ENCODE assay signal across 12 mouse cellular contexts in genomic region chr17:14944551-14944950, GRCm38 (mm10). TPM values are rescaled to one million over a fixed set of nuclear protein-coding genes. Genes with fewer than 3 reads are reported as not detected.
DNase-seq lines count a peak whose midpoint lies in the region; ATAC-seq lines count a peak whose summit lies in the region.
"Had no signal": no experiment of that assay in that cellular context is flagged by ENCODE, and none has a peak within 500 bp of the region (broad histone marks: within the 10 kb centered on the region; RNA-seq: fewer than 3 reads in every experiment).

No protein-coding gene starts in this region.

- H3K4me3 ChIP-seq in heart, embryonic 10.5 days = peak overlapping the region; percentile 77; the same call in 1 of the 2 replicates
- peak overlapping the region; percentile 70; the same call in 1 of the 2 replicates for H3K4me3 ChIP-seq in neural tube, embryonic 13.5 days
- no peak overlapping the region; the same call in 1 of the 2 replicates for H3K4me3 ChIP-seq in liver, embryonic 13.5 days (replicated peaks)

- no peak for DNase-seq in heart, embryonic 10.5 days (ENCODE audit: low spot score)
- DNase-seq in heart, postnatal 14 days = no peak
- DNase-seq in neural tube, embryonic 10.5 days (ENCODE audit: extremely low spot score, low spot score) = no peak
- no peak for DNase-seq in liver, embryonic 13.5 days
- DNase-seq in cerebellum, adult 9-10 months = no peak
- no peak for DNase-seq in frontal cortex, adult 2 months (ENCODE audit: extremely low spot score in 1 of 2, low spot score in 1 of 2)
- DNase-seq in adrenal gland, postnatal 36 days = no peak
- DNase-seq: heart, adult 2 months had no signal

- WGBS in heart, embryonic 10.5 days = 84% methylated on average over 1 of the region's 1 CpGs
- WGBS in neural tube, embryonic 13.5 days = 92% methylated on average over 1 of the region's 1 CpGs
- 86% methylated on average over 1 of the region's 1 CpGs for WGBS in liver, embryonic 13.5 days (ENCODE audit: insufficient replicate concordance)

- peak overlapping the region; percentile 97 for H3K4me2 ChIP-seq in neural tube, embryonic 13.5 days
- peak overlapping the region; percentile 95 for H3K4me2 ChIP-seq in liver, embryonic 13.5 days

- H3K27ac ChIP-seq in heart, embryonic 10.5 days = no peak overlapping the region
- H3K27ac ChIP-seq in neural tube, embryonic 13.5 days (replicated peaks) = no peak overlapping the region
- no peak overlapping the region for H3K27ac ChIP-seq in liver, embryonic 13.5 days
- H3K27ac ChIP-seq: embryonic facial prominence, embryonic 15.5 days; heart, adult 2 months had no signal

- intact Hi-C loops in heart, postnatal 14 days (cut with DNase I) = no loop called here

- no peak for ATAC-seq in neural tube, embryonic 13.5 days (ENCODE audit: low read depth)
- ATAC-seq in liver, embryonic 13.5 days (ENCODE audit: low read depth) = no peak

- H3K9ac ChIP-seq in neural tube, embryonic 13.5 days = no peak overlapping the region
- peak overlapping the region; percentile 20 for H3K9ac ChIP-seq in liver, embryonic 13.5 days

- H3K27me3 ChIP-seq in heart, embryonic 10.5 days (ENCODE audit: insufficient read depth, poor library complexity, severe bottlenecking) = no peaks in the 10 kb centered on the region
- no peaks in the 10 kb centered on the region for H3K27me3 ChIP-seq in neural tube, embryonic 13.5 days
- H3K27me3 ChIP-seq in liver, embryonic 13.5 days = no peaks in the 10 kb centered on the region
- H3K27me3 ChIP-seq: embryonic facial prominence, embryonic 15.5 days had no signal

- H3K9me3 ChIP-seq in heart, embryonic 10.5 days = no peaks in the 10 kb centered on the region
- H3K9me3 ChIP-seq in neural tube, embryonic 13.5 days = no peaks in the 10 kb centered on the region
- H3K9me3 ChIP-seq in liver, embryonic 13.5 days (replicated peaks) = no peaks in the 10 kb centered on the region
- H3K9me3 ChIP-seq: embryonic facial prominence, embryonic 15.5 days had no signal

- peaks cover 26% of the 10 kb centered on the region for H3K36me3 ChIP-seq in heart, embryonic 10.5 days
- H3K36me3 ChIP-seq in neural tube, embryonic 13.5 days = peaks cover 29% of the 10 kb centered on the region
- H3K36me3 ChIP-seq in liver, embryonic 13.5 days = peaks cover 35% of the 10 kb centered on the region

- H3K4me1 ChIP-seq in heart, embryonic 10.5 days = peaks cover 16% of the 10 kb centered on the region
- H3K4me1 ChIP-seq in neural tube, embryonic 13.5 days (replicated peaks) = peaks cover 28% of the 10 kb centered on the region
- H3K4me1 ChIP-seq in liver, embryonic 13.5 days (replicated peaks) = peaks cover 32% of the 10 kb centered on the region

RNA-seq across cellular contexts. Expression of gene 1600012H06Rik, which starts 1.6 kb away (rescaled TPM):
- polyA plus RNA-seq in heart, embryonic 10.5 days (2016; fragmentation: Nextera tagmentation; extraction: Ambion mirVana) = 29.8 and 32.8 TPM in 2 replicates
- total RNA-seq in heart, postnatal 14 days (2021) = 10 to 100 TPM; 13.1 to 14.6 TPM
- polyA plus RNA-seq in neural tube, embryonic 13.5 days (2015; fragmentation: Nextera tagmentation; extraction: Ambion mirVana) = 30.2 and 32.0 TPM in 2 replicates
- 11.2 and 14.4 TPM in 2 replicates for polyA plus RNA-seq in liver, embryonic 13.5 days (2015; fragmentation: Nextera tagmentation; extraction: Ambion mirVana)
- 16.9 and 19.6 TPM in 2 replicates for polyA plus RNA-seq in frontal cortex, adult 2 months (2012; rRNA removed)
- 10 to 100 TPM; 30.6 to 44.4 TPM for total RNA-seq in adrenal gland, postnatal 36 days (2021)

RNA-seq across cellular contexts. Expression of gene Wdr27, which starts 1.6 kb away (rescaled TPM):
- polyA plus RNA-seq in heart, embryonic 10.5 days (2016; fragmentation: Nextera tagmentation; extraction: Ambion mirVana) = 3.2 TPM in 2 replicates
- 1 to 10 TPM in 1 of 2 experiments, under 1 TPM in 1; 0.73 to 1.7 TPM for total RNA-seq in heart, postnatal 14 days (2021)
- 6.6 and 8.3 TPM in 2 replicates for polyA plus RNA-seq in neural tube, embryonic 13.5 days (2015; fragmentation: Nextera tagmentation; extraction: Ambion mirVana)
- polyA plus RNA-seq in liver, embryonic 13.5 days (2015; fragmentation: Nextera tagmentation; extraction: Ambion mirVana) = 1.3 and 1.7 TPM in 2 replicates
- 6.0 and 6.9 TPM in 2 replicates for polyA plus RNA-seq in frontal cortex, adult 2 months (2012; rRNA removed)
- total RNA-seq in adrenal gland, postnatal 36 days (2021) = 1 to 10 TPM; 5.4 to 5.8 TPM

RNA-seq across cellular contexts. Expression of gene Phf10, which starts 16.5 kb away (rescaled TPM):
- polyA plus RNA-seq in heart, embryonic 10.5 days (2016; fragmentation: Nextera tagmentation; extraction: Ambion mirVana) = 18.9 and 33.3 TPM in 2 replicates
- total RNA-seq in heart, postnatal 14 days (2021) = 10 to 100 TPM; 48.8 to 49.7 TPM
- polyA plus RNA-seq in neural tube, embryonic 13.5 days (2015; fragmentation: Nextera tagmentation; extraction: Ambion mirVana) = 13.9 and 14.7 TPM in 2 replicates
- polyA plus RNA-seq in liver, embryonic 13.5 days (2015; fragmentation: Nextera tagmentation; extraction: Ambion mirVana) = 95.9 and 100 TPM in 2 replicates
- polyA plus RNA-seq in frontal cortex, adult 2 months (2012; rRNA removed) = 52.0 and 55.6 TPM in 2 replicates
- 10 to 100 TPM; 52.5 to 74.4 TPM for total RNA-seq in adrenal gland, postnatal 36 days (2021)

RNA-seq across cellular contexts. Expression of gene 9030025P20Rik, which starts 33.7 kb away (rescaled TPM):
- 7.9 and 9.4 TPM in 2 replicates for polyA plus RNA-seq in heart, embryonic 10.5 days (2016; fragmentation: Nextera tagmentation; extraction: Ambion mirVana)
- 1 to 10 TPM; 2.0 to 3.6 TPM for total RNA-seq in heart, postnatal 14 days (2021)
- polyA plus RNA-seq in neural tube, embryonic 13.5 days (2015; fragmentation: Nextera tagmentation; extraction: Ambion mirVana) = 8.4 and 9.3 TPM in 2 replicates
- polyA plus RNA-seq in liver, embryonic 13.5 days (2015; fragmentation: Nextera tagmentation; extraction: Ambion mirVana) = 5.3 and 5.9 TPM in 2 replicates
- 15.3 and 16.0 TPM in 2 replicates for polyA plus RNA-seq in frontal cortex, adult 2 months (2012; rRNA removed)
- 1 to 10 TPM; 5.4 to 5.8 TPM for total RNA-seq in adrenal gland, postnatal 36 days (2021)

RNA-seq across cellular contexts. Expression of gene Gm3417, which starts 34.0 kb away (rescaled TPM):
- 0.92 TPM in 1 of 2 replicates, not detected in the other for polyA plus RNA-seq in heart, embryonic 10.5 days (2016; fragmentation: Nextera tagmentation; extraction: Ambion mirVana)
- not detected for total RNA-seq in heart, postnatal 14 days (2021)
- polyA plus RNA-seq in neural tube, embryonic 13.5 days (2015; fragmentation: Nextera tagmentation; extraction: Ambion mirVana) = 0.88 TPM in 1 of 2 replicates, not detected in the other
- polyA plus RNA-seq in liver, embryonic 13.5 days (2015; fragmentation: Nextera tagmentation; extraction: Ambion mirVana) = 1.2 and 1.7 TPM in 2 replicates
- not detected in 2 replicates for polyA plus RNA-seq in frontal cortex, adult 2 months (2012; rRNA removed)
- total RNA-seq in adrenal gland, postnatal 36 days (2021) = not detected
- total RNA-seq: heart, adult 2 months; layer of hippocampus, postnatal 14 days had no signal
- polyA plus RNA-seq: heart, adult 2 months; macrophage had no signal
